Mouse (Mus musculus) E14TG2a.4 (cell line): ENCODE data around the gene Tmem182.

Experiments used
- CTCF ChIP-seq: conservative IDR thresholded peaks from 2 replicates; pipeline ENCODE4 v1.5.1; 2014; ENCODE audit warnings: low read length
- NANOG ChIP-seq: IDR thresholded peaks from 2 replicates; pipeline ENCODE4 v1.6.1; 2014; ENCODE audit warnings: borderline replicate concordance, low read length, mixed read lengths

DNA sequence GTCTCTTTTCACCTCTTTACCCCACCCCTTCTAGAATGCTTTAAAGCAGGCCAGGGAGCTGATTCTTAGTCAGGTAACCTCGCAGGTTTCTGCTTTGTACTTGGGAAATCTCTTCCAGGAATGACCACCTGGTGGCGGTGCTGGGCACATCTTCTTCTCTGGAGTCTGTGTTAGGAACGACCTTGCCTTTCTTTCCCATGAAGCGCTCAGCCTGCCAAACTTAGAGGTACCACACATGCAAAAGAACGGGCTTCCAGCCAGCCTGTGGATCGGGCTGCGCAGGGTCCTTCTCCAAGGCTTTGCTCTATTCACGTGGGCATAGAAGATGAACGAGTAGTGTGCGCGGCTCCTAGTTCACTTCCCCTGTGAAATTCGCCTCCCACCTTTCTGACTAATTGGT, 82.3 kb downstream of the Tmem182 start:
- TF ChIP-seq CTCF (peak; percentile 49), NANOG (no peak)
